Mouse (Mus musculus) kidney, adult 2 months (tissue): ENCODE results near the gene Gna13.

Source experiments
- CTCF ChIP-seq: fragments of 200-500 bp; conservative IDR thresholded peaks from 2 replicates; pipeline ENCODE4 v1.5.1; 2011; ENCODE audit warnings: low read depth, mild to moderate bottlenecking, control low read depth, low read length, moderate library complexity, mixed read lengths; ENCODE audit not compliant: insufficient read depth, insufficient read length
- POLR2A ChIP-seq: fragments of 200-500 bp; IDR thresholded peaks from one replicate; pipeline ENCODE4 v1.6.1; 2011; ENCODE audit warnings: low read depth, low read length, control low read depth

GRCm38 (mm10) chr11:109375412-109375811, 12.8 kb downstream of the Gna13 start:
- TF ChIP-seq POLR2A (no peak), CTCF (no peak)
